Mouse (Mus musculus): Measurements from ENCODE around the gene Pln.

DNA sequence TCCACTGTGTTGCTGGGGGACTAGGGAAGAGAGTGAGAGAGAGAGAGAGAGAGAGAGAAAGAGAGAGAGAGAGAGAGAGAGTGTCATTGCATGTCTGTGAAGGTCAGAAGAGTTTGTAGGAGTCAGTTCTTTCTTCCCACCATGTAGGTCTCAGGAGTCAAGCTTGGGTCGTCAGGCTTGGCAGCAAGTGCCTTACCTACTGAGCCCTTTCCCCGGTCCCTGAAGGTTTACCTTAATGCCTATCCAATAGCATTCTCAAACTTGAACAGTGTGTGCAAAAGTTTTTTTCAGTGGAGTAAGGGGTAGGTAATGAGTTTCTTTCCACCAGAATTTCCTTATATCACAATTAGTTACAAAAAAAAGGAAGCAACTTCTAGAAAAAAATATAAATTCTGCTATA, 1.6 kb downstream of the Pln start:
- TF ChIP-seq POLR2A (IDR thresholded peaks at IDR 0.05; ENCODE audit: low read depth, low read length) (no peak), CTCF (IDR thresholded peaks at IDR 0.05; ENCODE audit: extremely low read depth, insufficient read depth, insufficient read length, insufficient replicate concordance) (no peak)
